Mouse (Mus musculus) CD8-positive naive resting alpha-beta T cell, adult 2 months (primary cell): ENCODE measurements around the gene Gcdh.
A peak's percentile ranks its signal among the peaks of the same experiment; 100 is the strongest.

ENCODE experiments used
- DNase-seq, 2 experiments: peaks; one replicate each; pipeline ENCODE4 v3.0.0; 2022; ENCODE audit warnings: low read depth in 2 of 2, low spot score in 2 of 2

Gene Gcdh

DNA sequence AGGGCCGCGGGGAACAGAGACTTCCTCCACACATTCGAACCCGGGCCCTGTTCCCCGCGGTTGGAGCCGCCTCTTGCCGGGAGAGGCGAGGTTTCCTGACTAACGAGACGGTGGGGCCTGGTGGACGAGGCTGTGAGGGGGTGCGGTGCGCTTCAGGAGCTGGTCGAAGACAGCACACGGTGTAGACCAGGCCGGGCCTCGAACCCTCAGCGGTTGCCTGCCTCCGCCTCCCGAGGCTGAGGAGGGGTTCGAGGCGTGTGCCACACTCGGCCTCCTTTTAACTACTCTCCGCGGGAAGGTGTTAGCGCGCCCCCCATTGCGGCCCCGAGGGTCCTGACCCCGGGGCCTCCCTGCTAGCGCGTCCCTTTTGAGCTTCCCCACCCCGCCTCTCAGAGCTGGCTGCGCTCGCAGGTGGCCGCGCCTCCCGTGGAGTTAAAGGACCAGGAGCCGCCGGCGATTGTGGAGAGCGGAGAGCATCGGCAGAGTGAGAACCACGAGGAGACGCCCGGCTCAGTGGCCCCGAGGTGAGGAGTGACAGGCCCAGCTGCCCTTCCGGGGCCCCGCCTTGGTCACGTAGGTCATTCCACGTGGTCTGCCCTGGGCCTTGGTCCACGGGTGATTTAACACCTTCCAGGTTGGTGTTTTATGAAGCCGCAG is 21.3 kb downstream of the Gcdh start:
- DNase-seq = peak in 1 of 2 experiments; percentile 6

DNA sequence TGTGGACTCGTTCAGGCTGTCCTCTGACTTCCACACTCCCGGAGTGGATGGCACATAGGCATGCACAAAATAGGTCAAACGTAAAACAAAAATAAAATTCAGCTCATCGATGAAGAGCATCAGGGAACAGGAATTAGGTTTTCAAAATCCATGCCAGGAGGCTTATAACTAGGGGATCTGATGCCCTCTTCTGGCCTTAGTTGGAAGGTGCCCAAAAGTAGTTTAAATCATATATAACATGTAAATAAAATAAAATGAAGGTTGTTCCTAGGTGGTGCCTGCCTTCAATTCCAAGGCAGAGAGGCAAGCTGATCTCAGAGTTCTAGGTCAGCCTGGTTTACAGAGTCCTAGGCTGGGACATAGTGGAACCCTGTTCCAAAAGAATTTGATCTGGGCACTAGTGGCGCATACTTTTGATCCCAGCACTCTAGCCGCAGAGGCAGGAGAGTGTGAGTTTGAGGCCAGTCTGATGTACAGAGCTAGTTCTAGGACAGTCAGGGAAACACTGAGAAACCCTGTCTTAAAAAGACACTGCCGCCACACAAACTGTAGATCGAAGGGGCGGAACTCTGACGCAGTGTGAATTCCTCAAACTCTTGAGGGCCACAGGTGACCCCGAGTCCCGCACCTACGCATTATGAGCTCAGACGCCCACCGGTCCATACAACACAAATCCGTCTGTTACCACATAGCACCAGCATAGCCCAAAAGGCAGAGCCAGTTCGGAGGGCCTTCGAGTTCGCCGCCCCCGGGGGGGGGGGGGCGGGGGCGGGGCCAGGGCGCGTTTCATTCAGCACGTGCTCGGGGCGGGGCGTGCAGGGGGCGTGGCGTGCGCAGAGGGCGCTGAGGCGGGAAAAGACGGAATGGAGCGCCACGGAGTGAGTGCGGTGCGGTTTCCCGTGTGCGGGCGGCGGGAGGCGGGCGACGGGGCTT is 22.1 kb downstream of the Gcdh start, which contains the start of gene Syce2:
Gene Syce2 (plus strand): TSS at position 736 of the 933 bp plus-strand sequence.
- DNase-seq = peak; percentile 66 to 80

DNA sequence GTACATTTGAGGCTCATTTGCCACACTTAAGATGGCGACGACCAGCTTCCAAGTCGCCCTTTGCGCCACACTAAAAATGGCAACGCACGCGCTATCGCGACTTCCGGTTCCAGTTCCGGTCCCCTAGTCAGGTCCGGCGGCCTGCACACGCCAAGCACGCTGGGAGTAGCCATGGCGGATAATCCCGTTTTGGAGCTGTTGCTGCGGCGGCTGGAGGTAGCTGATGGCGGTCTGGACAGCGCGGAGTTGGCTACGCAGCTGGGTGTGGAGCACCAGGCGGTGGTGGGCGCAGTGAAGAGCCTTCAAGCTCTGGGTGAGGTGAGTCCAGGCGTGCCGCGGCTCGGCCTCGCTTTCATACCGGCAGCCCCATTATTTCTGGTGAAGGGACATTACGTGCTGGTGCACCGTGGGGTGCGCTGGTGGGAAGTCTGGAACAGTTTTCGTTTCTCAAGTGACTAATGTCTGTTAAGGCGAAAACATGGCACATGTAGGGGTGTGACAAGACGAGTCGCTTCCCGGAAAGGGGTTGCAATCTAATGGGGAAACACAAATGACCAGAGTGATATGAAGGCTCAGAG is 36.8 kb downstream of the Gcdh start, which contains the start of gene Farsa:
Gene Farsa (plus strand): TSS at position 126 of the 578 bp plus-strand sequence.
- peak; percentile 83 to 87 for DNase-seq

DNA sequence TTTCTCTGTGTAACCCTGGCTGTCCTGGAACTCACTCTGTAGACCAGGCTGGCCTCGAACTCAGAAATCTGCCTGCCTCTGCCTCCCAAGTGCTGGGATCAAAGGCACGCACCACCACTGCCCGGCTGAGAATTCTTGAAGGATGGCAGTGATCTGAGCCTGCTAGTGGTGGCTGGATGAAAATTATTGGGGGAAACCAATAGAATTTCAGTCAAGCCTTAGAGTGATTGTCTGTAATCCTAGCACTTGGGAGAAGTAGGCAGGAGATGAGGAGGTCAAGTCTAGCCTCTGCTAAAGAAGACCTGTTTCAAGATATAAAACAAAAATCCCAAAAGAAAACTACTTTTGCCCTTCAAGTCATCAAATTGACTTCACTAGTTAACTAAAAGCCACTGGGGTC is 37.3 kb downstream of the Gcdh start:
- DNase-seq = no peak

DNA sequence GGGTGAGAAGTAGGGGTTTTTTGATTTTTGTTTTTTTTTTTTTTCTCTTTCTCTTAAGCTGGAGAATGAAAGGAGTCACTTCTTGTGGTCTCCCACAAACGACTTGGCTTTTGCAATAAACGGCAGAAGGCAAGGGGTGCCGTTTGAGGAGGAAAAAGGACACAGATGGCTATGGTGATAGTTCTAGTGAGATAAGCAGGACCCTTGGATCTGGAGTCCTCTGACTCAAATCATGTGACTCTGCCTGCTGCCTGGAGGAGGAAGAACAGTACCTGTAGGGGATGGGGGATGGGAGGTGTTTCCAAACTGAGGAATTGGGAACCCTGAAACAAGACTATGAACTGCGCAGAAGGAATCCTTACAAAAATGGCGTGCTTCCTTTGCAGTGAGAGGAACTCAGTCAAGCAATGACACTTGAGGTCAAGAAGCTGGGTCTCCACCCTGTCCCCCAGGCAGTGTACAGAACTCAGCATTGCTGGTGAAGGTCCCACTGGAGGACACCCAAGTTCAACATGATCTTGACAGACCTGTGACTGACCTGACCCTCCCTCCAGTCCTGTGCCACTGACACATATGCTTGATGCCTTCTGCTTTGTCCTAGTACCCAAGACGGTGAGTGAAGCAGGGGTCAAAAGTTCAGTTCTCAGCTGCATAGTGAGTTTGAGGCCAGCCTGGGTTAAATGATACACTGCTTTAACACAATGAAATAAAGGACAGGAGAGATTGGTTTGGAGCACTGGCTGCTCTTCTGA is 45.9 kb downstream of the Gcdh start:
- peak in 1 of 2 experiments; percentile 29 for DNase-seq

DNA sequence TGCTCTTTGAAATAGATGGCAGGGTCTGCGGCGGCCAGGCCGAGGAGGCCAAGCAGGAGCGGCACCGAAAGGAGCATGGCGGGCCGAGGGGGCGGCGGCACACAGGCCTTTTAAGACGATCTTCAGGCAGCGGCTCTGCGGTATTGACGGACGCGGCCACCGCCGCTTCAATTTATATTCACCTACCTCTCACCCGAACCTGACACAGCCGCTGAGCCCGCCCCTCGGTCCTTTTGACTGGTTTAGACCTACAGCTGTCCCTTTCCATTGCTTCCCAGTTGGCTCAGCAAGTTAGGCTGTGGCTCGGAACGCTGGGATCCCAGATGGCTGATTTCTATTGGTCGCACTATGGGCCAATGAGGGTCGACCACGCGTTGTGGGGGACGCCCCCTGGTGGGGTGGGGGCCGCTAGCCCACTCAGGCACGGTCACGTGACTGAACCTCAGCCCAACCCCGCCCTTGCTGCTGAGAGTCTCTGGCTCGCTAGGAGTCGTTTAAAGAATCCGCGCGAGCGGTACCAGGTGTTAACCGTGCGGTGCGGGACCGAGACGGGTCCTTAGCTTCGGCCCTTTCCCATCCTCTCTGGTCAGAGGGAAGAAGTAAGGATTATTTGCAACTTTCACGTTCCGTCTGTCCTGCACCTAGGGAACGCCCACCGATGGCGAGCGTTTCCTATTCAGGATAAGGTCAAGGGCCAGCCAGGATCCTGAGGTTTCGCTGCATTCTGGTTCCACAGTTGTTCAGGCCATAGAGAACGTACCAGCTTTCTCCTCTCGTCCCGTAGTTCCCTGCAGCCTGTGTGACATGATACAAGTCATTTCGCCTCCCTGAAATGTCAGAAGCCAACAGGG is 46.8 kb downstream of the Gcdh start, which contains the start of gene Calr:
Gene Calr (minus strand): TSS at position 213 of the 851 bp plus-strand sequence.
- DNase-seq = peak; percentile 99 to 100

- DNase-seq = no peak
Observed at GRCm38 (mm10) chr8:84846094-84846721, 47.5 kb downstream of the Gcdh start.

- DNase-seq = no peak
Observed at GRCm38 (mm10) chr8:84845355-84846093, 48.2 kb downstream of the Gcdh start.

GRCm38 (mm10) chr8:84844397-84845070 is 49.2 kb downstream of the Gcdh start:
- no peak for DNase-seq

- DNase-seq = no peak
Observed at GRCm38 (mm10) chr8:84841514-84841913, 52.2 kb downstream of the Gcdh start.

DNA sequence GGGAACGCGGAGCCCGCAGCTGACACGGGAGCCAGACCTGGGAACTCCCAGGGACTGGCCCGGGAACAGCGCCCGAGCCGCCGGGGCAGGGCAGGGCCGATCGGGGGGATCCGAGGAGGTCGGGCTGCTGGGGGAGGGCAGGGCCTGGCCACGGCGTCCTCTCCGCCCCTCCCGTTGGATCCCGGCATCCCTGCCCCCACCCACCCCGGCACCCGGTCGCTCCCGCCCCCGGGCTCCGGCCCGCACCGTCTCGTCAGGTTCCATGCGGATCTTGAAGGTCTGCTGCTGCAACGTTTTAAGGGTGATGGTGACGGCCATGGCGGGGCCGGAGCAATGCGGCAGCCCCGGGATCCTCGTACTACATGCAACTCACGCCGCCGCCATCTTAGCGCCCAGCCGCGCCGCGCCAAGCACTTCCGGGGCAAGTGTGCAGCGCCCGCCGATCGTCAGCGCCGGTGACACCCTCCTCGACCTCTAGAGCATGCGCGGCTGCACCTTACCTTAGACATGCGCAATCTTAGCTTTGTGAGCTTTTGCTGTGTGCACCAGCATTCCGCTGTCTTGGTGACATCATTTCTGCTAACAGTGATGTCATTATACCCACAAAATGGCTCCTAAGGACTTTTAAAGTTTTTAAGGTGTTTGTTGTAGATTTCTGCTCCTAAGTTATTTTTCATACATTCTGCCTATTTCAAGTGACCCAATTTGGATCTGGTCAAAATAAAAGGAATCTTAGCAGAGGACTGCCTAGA is 53.3 kb downstream of the Gcdh start, which contains the start of gene Rad23a:
Gene Rad23a (minus strand): TSS at position 418 of the 752 bp plus-strand sequence.
- peak; percentile 88 to 91 for DNase-seq

DNA sequence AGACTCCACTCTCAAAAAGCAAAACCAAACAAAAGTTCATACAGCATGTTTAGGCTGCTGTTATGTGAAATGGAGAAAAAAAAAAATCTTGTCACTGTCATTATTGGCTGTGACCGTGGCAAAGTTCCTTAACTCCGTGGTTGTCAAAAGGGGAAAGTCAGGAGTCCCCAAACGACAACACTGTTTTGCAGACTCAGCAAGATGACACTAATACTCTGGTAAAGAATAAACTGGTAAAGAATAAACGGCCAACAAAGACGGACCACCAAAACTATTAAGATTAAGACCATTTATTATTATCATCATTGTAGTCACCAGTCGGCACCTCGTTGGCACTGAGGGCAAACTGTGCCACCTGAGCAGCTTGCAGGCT is 53.9 kb downstream of the Gcdh start:
- DNase-seq = no peak

- no peak for DNase-seq
Observed at GRCm38 (mm10) chr8:84839411-84839810, 54.3 kb downstream of the Gcdh start.

- no peak for DNase-seq
Observed at GRCm38 (mm10) chr8:84838513-84838912, 55.2 kb downstream of the Gcdh start.

DNA sequence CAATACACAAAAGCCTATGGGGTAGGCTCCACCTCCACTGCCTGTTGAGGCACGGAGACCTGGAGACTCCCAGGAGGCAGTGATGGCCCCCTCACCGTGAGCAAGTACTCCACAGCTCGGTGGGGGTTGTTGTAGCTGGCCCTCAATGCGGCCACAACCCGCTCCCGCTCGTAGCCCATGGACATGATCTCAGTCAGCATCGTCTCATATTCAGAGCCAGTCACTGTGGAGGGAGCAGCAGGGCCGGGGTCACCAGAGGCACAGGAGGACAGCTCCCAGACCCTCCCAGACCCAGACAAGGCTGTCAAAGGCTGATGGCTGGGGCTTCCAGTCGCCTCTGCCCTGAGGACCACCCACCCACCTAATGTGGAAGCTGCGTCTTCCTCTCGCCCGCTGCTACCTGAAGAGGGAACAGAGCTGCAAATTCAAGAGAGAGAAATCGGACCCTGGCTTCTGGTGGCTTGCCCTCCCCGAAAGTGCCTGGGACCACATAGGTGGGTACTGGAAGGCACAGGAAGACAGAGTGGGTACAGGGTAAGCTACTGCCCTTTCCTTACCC is 55.7 kb downstream of the Gcdh start:
- no peak for DNase-seq

DNA sequence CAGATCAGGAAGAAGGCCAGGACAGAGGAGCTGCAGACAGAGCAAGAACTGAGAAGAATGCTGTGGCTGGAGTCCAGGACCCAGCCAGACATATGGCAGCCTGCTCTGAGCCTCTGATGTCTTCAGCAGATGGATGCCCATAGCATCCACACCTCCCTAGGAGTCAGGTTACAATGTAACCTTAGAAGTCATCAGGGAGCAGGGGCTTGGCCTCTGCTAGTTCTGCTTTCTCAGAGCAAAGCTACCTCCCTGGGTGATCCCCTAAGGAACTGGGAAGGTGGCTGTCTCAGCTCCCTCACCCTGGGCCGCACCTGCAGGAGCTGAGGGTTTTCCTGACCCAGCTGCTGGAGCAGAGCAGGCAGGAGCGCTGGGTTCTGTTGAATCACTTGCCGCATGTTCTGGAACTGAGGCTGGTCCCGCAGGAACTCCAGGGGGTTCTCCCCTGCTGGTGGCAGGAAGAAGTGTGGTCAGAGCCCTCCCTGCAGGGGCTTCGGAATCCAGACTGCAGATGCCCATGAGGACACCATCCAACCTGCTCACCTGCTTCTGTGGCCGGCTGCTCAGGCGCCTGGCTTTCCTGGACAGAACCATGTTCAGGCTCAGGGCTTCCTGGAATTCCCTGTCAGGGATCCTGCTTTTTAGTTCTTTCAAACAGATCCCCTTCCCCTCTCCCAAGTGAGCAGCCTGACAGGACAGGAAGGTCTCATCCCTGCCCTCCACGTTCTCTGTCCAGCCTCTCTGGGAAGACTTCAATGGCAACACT is 56.4 kb downstream of the Gcdh start:
- DNase-seq = no peak
